Mouse (Mus musculus): ENCODE results near the gene Piga. TPM values are rescaled to one million over a fixed set of nuclear protein-coding genes. Genes with fewer than 3 reads are reported as not detected.

The Piga gene
- polyA plus RNA-seq, 1 experiment from 2014 or later = 7.6 TPM

DNA sequence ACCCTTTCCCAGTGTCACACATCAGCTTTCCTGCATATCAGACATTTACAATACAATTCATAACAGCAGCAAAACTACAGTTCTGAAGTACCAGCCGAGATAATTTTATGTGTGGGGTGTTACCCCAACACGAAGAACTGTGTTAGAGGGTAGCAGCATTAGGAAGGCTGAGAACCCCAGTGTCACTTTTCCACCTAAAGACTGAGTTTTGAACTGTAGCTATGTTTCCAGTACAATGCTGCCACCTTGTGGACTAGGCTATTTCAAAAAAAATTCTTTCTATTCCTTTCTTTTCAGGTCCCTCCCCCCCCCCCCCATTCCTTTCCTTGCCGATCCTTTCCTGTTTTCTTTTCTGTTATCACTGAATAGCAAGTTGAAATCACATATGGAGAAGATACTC lies 29.6 kb downstream of the Piga start:
- Histone ChIP-seq H3K9me3 (replicated peaks; ENCODE audit: low read length) (no peaks in the 10 kb centered on the region), H3K4me2 (ENCODE audit: low read length) (no peak overlapping the region), H3K4me1 (replicated peaks; ENCODE audit: insufficient read depth, low read length) (no peaks in the 10 kb centered on the region), H3K27ac (no peak overlapping the region), H3K27me3 (ENCODE audit: insufficient read depth, low read length) (no peaks in the 10 kb centered on the region), H3K36me3 (ENCODE audit: insufficient read depth, low read length) (no peaks in the 10 kb centered on the region), H3K4me3 (replicated peaks; ENCODE audit: low read depth, low read length) (no peak overlapping the region), H3K9ac (ENCODE audit: low read depth, low read length) (no peak overlapping the region)
- DNase-seq (ENCODE audit: low spot score) = peak; percentile 74
- ATAC-seq (replicated peaks; ENCODE audit: low FRiP score, low read depth) = no peak
- 36% methylated on average over 3 of the region's 3 CpGs for WGBS
- peak; percentile 63 for TF ChIP-seq CTCF (IDR thresholded peaks at IDR 0.05; ENCODE audit: low read depth)

DNA sequence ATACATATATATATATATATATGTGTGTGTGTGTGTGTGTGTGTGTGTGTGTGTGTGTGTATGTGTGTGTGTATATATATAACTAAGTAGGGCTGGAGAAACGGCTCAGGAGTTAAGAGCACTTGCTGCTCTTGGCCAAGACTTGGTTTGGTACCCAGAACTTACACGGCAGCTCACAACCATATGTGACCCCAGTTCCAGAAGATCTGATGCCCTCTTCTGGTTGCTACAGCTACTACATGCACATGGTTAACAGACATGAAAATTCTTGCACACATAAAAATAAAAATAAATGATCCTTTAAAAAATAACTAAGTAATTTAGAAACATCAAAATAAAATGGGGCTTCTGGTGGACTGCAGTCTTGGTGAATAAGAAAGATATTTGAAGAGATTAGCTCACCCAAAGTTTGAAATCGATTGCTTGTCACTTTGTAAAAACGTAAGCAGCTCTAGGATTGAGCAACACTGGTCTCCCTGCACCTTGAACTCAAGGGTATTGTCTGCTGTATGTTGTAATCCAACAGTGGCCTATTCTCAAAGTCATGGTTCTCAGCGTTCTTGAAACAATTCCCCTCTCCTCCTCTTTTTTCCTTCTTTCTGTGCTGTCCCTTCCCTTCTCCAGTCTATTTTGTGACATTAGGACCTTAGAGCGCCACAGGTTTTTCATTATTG lies 39.8 kb downstream of the Piga start:
- no peak; the same call in 1 of the 2 replicates for TF ChIP-seq CTCF (IDR thresholded peaks at IDR 0.05; ENCODE audit: low read depth)
- ATAC-seq (replicated peaks; ENCODE audit: low FRiP score, low read depth) (no peak), DNase-seq (ENCODE audit: low spot score) (no peak)
- Histone ChIP-seq H3K27ac (no peak overlapping the region), H3K4me1 (replicated peaks; ENCODE audit: insufficient read depth, low read length) (no peaks in the 10 kb centered on the region), H3K9me3 (replicated peaks; ENCODE audit: low read length) (no peaks in the 10 kb centered on the region), H3K36me3 (ENCODE audit: insufficient read depth, low read length) (no peaks in the 10 kb centered on the region), H3K4me3 (replicated peaks; ENCODE audit: low read depth, low read length) (no peak overlapping the region), H3K27me3 (ENCODE audit: insufficient read depth, low read length) (no peaks in the 10 kb centered on the region), H3K4me2 (ENCODE audit: low read length) (no peak overlapping the region), H3K9ac (ENCODE audit: low read depth, low read length) (no peak overlapping the region)
- WGBS = 69% methylated on average over 6 of the region's 6 CpGs

Other genes starting within 250 kb of the Piga start
- 1.2 and 1.3 TPM in 2 replicates for gene Bmx, start 161.6 kb upstream of the Piga start, polyA plus RNA-seq (2015; fragmentation: Nextera tagmentation; extraction: Ambion mirVana)
- 9.5 and 10.6 TPM in 2 replicates for gene Pir, start 150.4 kb upstream of the Piga start, polyA plus RNA-seq (2015; fragmentation: Nextera tagmentation; extraction: Ambion mirVana)
- gene Vegfd, start 46.4 kb upstream of the Piga start, polyA plus RNA-seq (2015; fragmentation: Nextera tagmentation; extraction: Ambion mirVana) = 10.9 and 13.3 TPM in 2 replicates
- gene Asb11, start 17.2 kb downstream of the Piga start, polyA plus RNA-seq (2015; fragmentation: Nextera tagmentation; extraction: Ambion mirVana) = 0.29 and 0.78 TPM in 2 replicates
- gene Asb9, start 86.5 kb downstream of the Piga start, polyA plus RNA-seq (2015; fragmentation: Nextera tagmentation; extraction: Ambion mirVana) = 37.9 and 40.6 TPM in 2 replicates